Mouse (Mus musculus): Measurements from ENCODE around the gene Sfrp2.

GRCm38 (mm10) chr3:83791444-83791843, 25.3 kb downstream of the Sfrp2 start:
- no peak for TF ChIP-seq CTCF (IDR thresholded peaks at IDR 0.05; ENCODE audit: control insufficient read depth, insufficient read depth, low read length)
- no peak for TF ChIP-seq POLR2A (IDR thresholded peaks at IDR 0.05; ENCODE audit: borderline replicate concordance, control insufficient read depth, low read depth, low read length)

All from bone marrow, adult 2 months (tissue).